Mouse (Mus musculus) CH12.LX (cell line): ENCODE data around the gene Gm11492. TPM values are rescaled to one million over a fixed set of nuclear protein-coding genes. Genes with fewer than 3 reads are reported as not detected.

Experiments
- DNase-seq: peaks from one replicate; pipeline ENCODE4 v3.0.0-alpha.2; 2013; ENCODE audit errors: extremely low read depth
- H3K27ac ChIP-seq: 2 replicates; pipeline ENCODE4 v1.5.1; 2012; ENCODE audit warnings: low read depth, mild to moderate bottlenecking, control low read depth, moderate library complexity; ENCODE audit not compliant: insufficient read depth
- H3K27me3 ChIP-seq: replicated peaks from 2 replicates; pipeline ENCODE3; 2012; ENCODE audit warnings: inconsistent platforms
- H3K36me3 ChIP-seq, 2 experiments: replicated peaks in 1 of 2; 2 replicates each; pipeline versions ENCODE3 to v1.6.1; 2012; ENCODE audit warnings: inconsistent platforms in 1 of 2, low read length in 1 of 2, mild to moderate bottlenecking in 1 of 2, mixed read lengths in 1 of 2, moderate library complexity in 1 of 2; ENCODE audit not compliant: control insufficient read depth in 1 of 2, insufficient read depth in 1 of 2
- H3K4me1 ChIP-seq, 2 experiments: 2 replicates each; pipeline ENCODE4 v1.6.1; 2012; ENCODE audit warnings: inconsistent platforms in 1 of 2, moderate library complexity in 1 of 2; ENCODE audit not compliant: insufficient read depth in 2 of 2, control insufficient read depth in 1 of 2
- H3K4me2 ChIP-seq: 2 replicates; pipeline ENCODE4 v1.6.1; 2012; ENCODE audit warnings: low read depth, mild to moderate bottlenecking, control low read depth; ENCODE audit not compliant: poor library complexity, insufficient read depth, severe bottlenecking
- H3K4me3 ChIP-seq, 3 experiments: fragments of 150-350 bp in 1 of 3; sonication (generic) in 1 of 3; replicated peaks in 1 of 3; 2 replicates each; pipeline versions ENCODE3 to v1.5.1; 2011 to 2012; ENCODE audit warnings: low read depth in 2 of 3, low read length in 2 of 3, mild to moderate bottlenecking in 2 of 3, moderate library complexity in 2 of 3, control low read depth in 1 of 3, improper control_type of control experiment in 1 of 3, inconsistent platforms in 1 of 3, mixed read lengths in 1 of 3; ENCODE audit not compliant: poor library complexity in 1 of 3
- H3K79me2 ChIP-seq: replicated peaks from 2 replicates; pipeline ENCODE4 v1.6.1; 2012; ENCODE audit warnings: mild to moderate bottlenecking, moderate library complexity; ENCODE audit not compliant: control insufficient read depth, poor library complexity, insufficient read depth, severe bottlenecking; ENCODE audit errors: extremely low read depth
- H3K9ac ChIP-seq: 2 replicates; pipeline ENCODE4 v1.6.1; 2012; ENCODE audit warnings: low read depth, mild to moderate bottlenecking, control low read depth, moderate library complexity; ENCODE audit not compliant: insufficient read depth
- H3K9me3 ChIP-seq: replicated peaks from 2 replicates; pipeline ENCODE3; 2012; ENCODE audit warnings: low read length, inconsistent platforms, mixed read lengths
- CHD2 ChIP-seq: IDR thresholded peaks from 2 replicates; pipeline ENCODE4 v1.6.1; 2011; ENCODE audit warnings: low read length, improper control_type of control experiment
- CTCF ChIP-seq, 2 experiments: IDR thresholded peaks in 1 of 2; conservative IDR thresholded peaks in 1 of 2; 2 replicates each; pipeline ENCODE4 v1.5.1; 2011 to 2012; ENCODE audit warnings: low read depth in 2 of 2, low read length in 2 of 2, improper control_type of control experiment in 1 of 2, inconsistent platforms in 1 of 2, mild to moderate bottlenecking in 1 of 2, moderate library complexity in 1 of 2
- E2F4 ChIP-seq: IDR thresholded peaks from 2 replicates; pipeline ENCODE4 v1.6.1; 2011; ENCODE audit warnings: low read depth, low read length, improper control_type of control experiment; ENCODE audit not compliant: insufficient replicate concordance
- EP300 ChIP-seq: IDR thresholded peaks from 2 replicates; pipeline ENCODE4 v1.6.1; 2011; ENCODE audit warnings: low read length, improper control_type of control experiment
- ETS1 ChIP-seq: conservative IDR thresholded peaks from 2 replicates; pipeline ENCODE4 v1.6.1; 2012; ENCODE audit warnings: low read depth, mild to moderate bottlenecking, inconsistent platforms, low read length, improper control_type of control experiment, moderate library complexity
- IRF4 ChIP-seq: IDR thresholded peaks from 2 replicates; pipeline ENCODE4 v1.6.1; 2014; ENCODE audit warnings: low read depth, mild to moderate bottlenecking, inconsistent platforms, low read length, improper control_type of control experiment
- KAT2A ChIP-seq: IDR thresholded peaks from 2 replicates; pipeline ENCODE4 v1.6.1; 2012; ENCODE audit warnings: low read length, improper control_type of control experiment, inconsistent platforms; ENCODE audit not compliant: insufficient replicate concordance
- MXI1 ChIP-seq: IDR thresholded peaks from 2 replicates; pipeline ENCODE4 v1.6.1; 2011; ENCODE audit warnings: mild to moderate bottlenecking, low read depth, low read length, improper control_type of control experiment
- PAX5 ChIP-seq: IDR thresholded peaks from 2 replicates; pipeline ENCODE4 v1.6.1; 2012; ENCODE audit warnings: low read length, inconsistent platforms, mixed read lengths
- POLR2A ChIP-seq: IDR thresholded peaks from 2 replicates; pipeline ENCODE4 v1.6.1; 2011; ENCODE audit warnings: low read depth, mild to moderate bottlenecking, improper control_type of control experiment, low read length
- RAD21 ChIP-seq: IDR thresholded peaks from 2 replicates; pipeline ENCODE4 v1.6.1; 2011; ENCODE audit warnings: low read depth, mild to moderate bottlenecking, low read length, improper control_type of control experiment, moderate library complexity
- TCF12 ChIP-seq: IDR thresholded peaks from 2 replicates; pipeline ENCODE4 v1.6.1; 2014; ENCODE audit warnings: low read depth, mild to moderate bottlenecking, inconsistent platforms, low read length, improper control_type of control experiment
- UBTF ChIP-seq: IDR thresholded peaks from 2 replicates; pipeline ENCODE4 v1.6.1; 2012; ENCODE audit warnings: low read depth, mild to moderate bottlenecking, inconsistent platforms, low read length, improper control_type of control experiment, moderate library complexity
- ZC3H11A ChIP-seq: IDR thresholded peaks from 2 replicates; pipeline ENCODE4 v1.6.1; 2012; ENCODE audit warnings: low read depth, mild to moderate bottlenecking, inconsistent platforms, low read length, improper control_type of control experiment
- ZMIZ1 ChIP-seq: IDR thresholded peaks from 2 replicates; pipeline ENCODE4 v1.6.1; 2012; ENCODE audit warnings: low read depth, mild to moderate bottlenecking, inconsistent platforms, low read length, improper control_type of control experiment
- ZNF384 ChIP-seq: IDR thresholded peaks from 2 replicates; pipeline ENCODE4 v1.6.1; 2012; ENCODE audit warnings: low read depth, low read length, improper control_type of control experiment, inconsistent platforms
- dilution Hi-C: fragments of 300-500 bp; cut with MboI; formaldehyde crosslinking; loops from 2 replicates; pipeline ENCODE4 v1.14.3; 2020; ENCODE audit warnings: low sequenced_read_pairs; ENCODE audit not compliant: extremely low pct_unique_long_range_greater_than_20kb, extremely low pct_ligation_motif_present
- in situ Hi-C: fragments of 300-500 bp; cut with MboI; formaldehyde crosslinking; loops from 3 replicates; pipeline ENCODE4 v1.14.3; 2019; ENCODE audit warnings: low sequenced_read_pairs, low pct_ligation_motif_present, low pct_unique_long_range_greater_than_20kb, mixed read lengths
- polyA plus RNA-seq: library from polyadenylated mRNA; unstranded; fragments of >175 nt; gene quantifications from 2 replicates; pipeline ENCODE4 v1.2.1, GENCODE M21; 2012; ENCODE audit warnings: low read depth; ENCODE audit not compliant: insufficient read length
- total RNA-seq, 2 experiments: library from RNA; depleted of rRNA; stranded (reverse); fragments of 300-350 nt in 1 of 2; fragments of >200 nt in 1 of 2; gene quantifications; 2 replicates each; pipeline ENCODE4 v1.2.3; 2012 to 2014

Gm11492 gene
- total and polyA plus RNA-seq, 3 experiments: not detected

DNA sequence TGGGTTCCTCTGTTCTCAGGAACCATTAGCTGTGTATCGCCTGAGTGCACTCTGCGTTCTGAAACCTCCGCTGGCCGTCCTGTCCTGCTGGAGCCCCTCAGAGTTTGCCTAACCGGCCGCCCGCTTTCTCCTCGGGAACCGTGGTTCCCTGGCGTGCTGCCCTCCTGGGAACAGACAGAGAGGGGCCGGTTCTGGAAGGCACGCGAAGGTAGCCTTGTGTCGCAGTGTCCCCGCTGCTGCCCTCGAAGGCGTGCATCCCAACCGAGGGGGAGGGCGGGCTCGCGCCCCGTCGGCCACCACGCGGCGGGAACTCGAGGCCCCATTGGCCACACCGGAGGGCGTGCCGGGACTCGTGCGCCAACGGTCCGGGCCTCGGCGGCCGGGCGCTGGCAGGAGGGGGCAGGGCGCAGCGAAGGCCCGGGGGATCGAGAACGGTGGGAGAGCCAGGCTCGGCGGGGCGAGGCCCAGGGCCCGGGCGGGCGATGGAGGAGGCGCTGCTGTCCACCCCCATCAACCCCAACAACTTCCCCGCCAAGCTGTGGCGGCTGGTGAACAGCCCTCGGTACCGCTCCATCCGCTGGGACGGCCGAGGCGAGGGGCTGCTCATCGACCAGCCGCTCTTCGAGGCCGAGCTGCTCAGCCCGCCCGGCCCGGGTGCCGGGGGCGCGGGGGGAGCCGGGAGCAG is 50.5 kb downstream of the Gm11492 start, which contains the start of gene Hsf5:
Gene Hsf5 (plus strand): TSS at position 375 of the 685 bp plus-strand sequence.
- dilution Hi-C loops: no loop called here
- Histone ChIP-seq H3K4me1 (peaks cover 0 to 5% of the 10 kb centered on the region in 2 experiments; a peak in 1 of 4 replicates), H3K4me2 (no peak within 1 kb of the TSS), H3K27ac (no peak within 1 kb of the TSS), H3K79me2 (no peaks in the 10 kb centered on the region), H3K9me3 (peaks cover 9% of the 10 kb centered on the region), H3K27me3 (no peaks in the 10 kb centered on the region), H3K36me3 (peaks cover 51 to 67% of the 10 kb centered on the region in 2 experiments), H3K9ac (no peak within 1 kb of the TSS), H3K4me3 (no peak within 1 kb of the TSS)
- in situ Hi-C loops: no loop called here
- no peak for DNase-seq
- TF ChIP-seq ZC3H11A: no peak
- TF ChIP-seq UBTF: no peak
- no peak for TF ChIP-seq ETS1
- no peak for TF ChIP-seq ZMIZ1
- TF ChIP-seq TCF12: no peak
- no peak for TF ChIP-seq CTCF (conservative IDR thresholded peaks at IDR 0.05 in 1 of 2, IDR thresholded peaks at IDR 0.05 in 1 of 2; ENCODE audit: low read depth in 2 of 2, low read length in 2 of 2)
- no peak for TF ChIP-seq CHD2
- TF ChIP-seq KAT2A: no peak
- no peak for TF ChIP-seq IRF4
- no peak for TF ChIP-seq EP300
- no peak for TF ChIP-seq POLR2A
- no peak for TF ChIP-seq RAD21
- no peak for TF ChIP-seq E2F4
- no peak for TF ChIP-seq PAX5
- no peak for TF ChIP-seq ZNF384

DNA sequence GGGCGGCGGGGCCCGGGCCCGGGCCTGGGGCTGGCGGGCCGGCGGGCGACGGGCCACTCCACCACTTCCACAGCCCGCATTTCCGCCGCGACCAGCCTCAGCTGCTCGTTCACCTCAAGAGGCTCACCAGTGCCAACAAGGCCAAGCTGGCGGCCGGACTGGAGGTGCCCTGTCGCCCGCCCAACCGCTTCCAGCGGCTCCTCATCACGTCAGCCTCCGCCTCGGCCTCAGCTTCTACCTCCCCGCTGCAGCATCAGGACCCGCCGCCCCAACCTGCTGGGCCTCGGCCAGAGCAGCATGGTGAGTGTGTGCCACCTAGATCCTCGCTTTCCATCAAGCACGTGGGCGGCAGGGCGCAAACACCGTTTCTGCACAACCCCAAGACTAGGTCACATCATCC is 51.2 kb downstream of the Gm11492 start:
- TF ChIP-seq MXI1: no peak
- no peak for TF ChIP-seq ZMIZ1
- Histone ChIP-seq H3K36me3 (peaks cover 45 to 63% of the 10 kb centered on the region in 2 experiments), H3K4me3 (no peak overlapping the region), H3K4me2 (no peak overlapping the region), H3K79me2 (no peaks in the 10 kb centered on the region), H3K9ac (no peak overlapping the region), H3K27ac (no peak overlapping the region), H3K9me3 (peaks cover 9% of the 10 kb centered on the region), H3K27me3 (no peaks in the 10 kb centered on the region), H3K4me1 (peaks cover 0 to 8% of the 10 kb centered on the region in 2 experiments; a peak in 1 of 4 replicates)
- in situ Hi-C loops (no loop called here), dilution Hi-C loops (no loop called here)
- no peak for DNase-seq

Other genes starting within 250 kb of the Gm11492 start
- 0.50 and 0.64 TPM in 2 replicates for gene Ppm1e, start 207.6 kb upstream of the Gm11492 start, total RNA-seq (2012; rRNA removed)
- 0.66 and 0.74 TPM in 2 replicates for gene Ppm1e, start 207.6 kb upstream of the Gm11492 start, total RNA-seq (2014; rRNA removed)
- gene Ppm1e, start 207.6 kb upstream of the Gm11492 start, polyA plus RNA-seq: 0.86 and 1.1 TPM in 2 replicates
- gene Rad51c, start 161.7 kb upstream of the Gm11492 start, total RNA-seq (2012; rRNA removed): 5.3 and 6.8 TPM in 2 replicates
- gene Rad51c, start 161.7 kb upstream of the Gm11492 start, total RNA-seq (2014; rRNA removed): 5.6 and 6.3 TPM in 2 replicates
- 4.8 and 6.1 TPM in 2 replicates for gene Rad51c, start 161.7 kb upstream of the Gm11492 start, polyA plus RNA-seq
- 1.4 and 1.5 TPM in 2 replicates for gene Tex14, start 161.6 kb upstream of the Gm11492 start, total RNA-seq (2012; rRNA removed)
- gene Tex14, start 161.6 kb upstream of the Gm11492 start, total RNA-seq (2014; rRNA removed): 1.4 and 2.1 TPM in 2 replicates
- gene Tex14, start 161.6 kb upstream of the Gm11492 start, polyA plus RNA-seq: 1.3 and 1.6 TPM in 2 replicates
- 1.5 and 1.7 TPM in 2 replicates for gene Sept4, start 2.2 kb downstream of the Gm11492 start, total RNA-seq (2012; rRNA removed)
- gene Sept4, start 2.2 kb downstream of the Gm11492 start, total RNA-seq (2014; rRNA removed): 0.32 TPM in 1 of 2 replicates, not detected in the other
- 0.42 and 1.5 TPM in 2 replicates for gene Sept4, start 2.2 kb downstream of the Gm11492 start, polyA plus RNA-seq
- 29.4 and 40.5 TPM in 2 replicates for gene Mtmr4, start 25.5 kb downstream of the Gm11492 start, total RNA-seq (2012; rRNA removed)
- gene Mtmr4, start 25.5 kb downstream of the Gm11492 start, total RNA-seq (2014; rRNA removed): 27.2 and 29.5 TPM in 2 replicates
- 31.7 and 32.9 TPM in 2 replicates for gene Mtmr4, start 25.5 kb downstream of the Gm11492 start, polyA plus RNA-seq
- gene Hsf5, start 50.5 kb downstream of the Gm11492 start, total RNA-seq (2012; rRNA removed): 0.04 TPM in 1 of 2 replicates, not detected in the other
- gene Hsf5, start 50.5 kb downstream of the Gm11492 start, total RNA-seq (2014; rRNA removed): not detected in 2 replicates
- gene Hsf5, start 50.5 kb downstream of the Gm11492 start, polyA plus RNA-seq: not detected in 2 replicates
- 23.8 and 27.7 TPM in 2 replicates for gene Rnf43, start 96.1 kb downstream of the Gm11492 start, total RNA-seq (2012; rRNA removed)
- gene Rnf43, start 96.1 kb downstream of the Gm11492 start, total RNA-seq (2014; rRNA removed): 10.7 and 12.2 TPM in 2 replicates
- 26.3 and 27.8 TPM in 2 replicates for gene Rnf43, start 96.1 kb downstream of the Gm11492 start, polyA plus RNA-seq
- 241 and 287 TPM in 2 replicates for gene Supt4a, start 170.9 kb downstream of the Gm11492 start, total RNA-seq (2012; rRNA removed)
- gene Supt4a, start 170.9 kb downstream of the Gm11492 start, total RNA-seq (2014; rRNA removed): 251 and 256 TPM in 2 replicates
- 220 and 229 TPM in 2 replicates for gene Supt4a, start 170.9 kb downstream of the Gm11492 start, polyA plus RNA-seq
- gene Tspoap1, start 193.9 kb downstream of the Gm11492 start, total RNA-seq (2012; rRNA removed): 19.9 and 36.9 TPM in 2 replicates
- 12.8 and 16.5 TPM in 2 replicates for gene Tspoap1, start 193.9 kb downstream of the Gm11492 start, total RNA-seq (2014; rRNA removed)
- gene Tspoap1, start 193.9 kb downstream of the Gm11492 start, polyA plus RNA-seq: 11.6 and 12.3 TPM in 2 replicates
- not detected in 2 replicates for gene Mpo, start 226.9 kb downstream of the Gm11492 start, total RNA-seq (2012; rRNA removed)
- gene Mpo, start 226.9 kb downstream of the Gm11492 start, total RNA-seq (2014; rRNA removed): not detected in 2 replicates
- not detected in 2 replicates for gene Mpo, start 226.9 kb downstream of the Gm11492 start, polyA plus RNA-seq